Mouse (Mus musculus) thymus, postnatal 14 days (tissue): Measurements from ENCODE around the gene Sdf2l1.
A peak's percentile ranks its signal among the peaks of the same experiment; 100 is the strongest.

Experiments used
- DNase-seq: peaks from one replicate; pipeline ENCODE4 v3.0.0; 2021

Gene Sdf2l1

GRCm38 (mm10) chr16:17121569-17121968 lies 10.6 kb downstream of the Sdf2l1 start:
- no peak for DNase-seq

GRCm38 (mm10) chr16:17117309-17117799 lies 14.8 kb downstream of the Sdf2l1 start:
- DNase-seq: no peak

- peak; percentile 77 for DNase-seq
Measured at GRCm38 (mm10) chr16:17110771-17111743, 21.1 kb downstream of the Sdf2l1 start, which contains the start of gene Ppil2. TSS of gene Ppil2 (minus strand) at chr16:17111257.

GRCm38 (mm10) chr16:17104600-17104999 lies 27.6 kb downstream of the Sdf2l1 start:
- no peak for DNase-seq

- DNase-seq: no peak
Measured at GRCm38 (mm10) chr16:17102630-17103220, 29.5 kb downstream of the Sdf2l1 start.

GRCm38 (mm10) chr16:17096938-17097337 lies 35.2 kb downstream of the Sdf2l1 start:
- no peak for DNase-seq

GRCm38 (mm10) chr16:17088346-17088745 lies 43.8 kb downstream of the Sdf2l1 start:
- no peak for DNase-seq

- DNase-seq: no peak
Measured at GRCm38 (mm10) chr16:17086669-17087193, 45.5 kb downstream of the Sdf2l1 start.

GRCm38 (mm10) chr16:17086241-17086640 lies 45.9 kb downstream of the Sdf2l1 start:
- no peak for DNase-seq

- DNase-seq: no peak
Measured at GRCm38 (mm10) chr16:17085636-17086035, 46.5 kb downstream of the Sdf2l1 start.

- DNase-seq: no peak
Measured at GRCm38 (mm10) chr16:17082121-17082792, 49.9 kb downstream of the Sdf2l1 start.
